Mouse (Mus musculus) limb, embryonic 12.5 days (tissue): ENCODE measurements around the gene Usp8. TPM values are rescaled to one million over a fixed set of nuclear protein-coding genes. Genes with fewer than 3 reads are reported as not detected.
A peak's percentile ranks its signal among the peaks of the same experiment; 100 is the strongest.

Experiments
- ATAC-seq: fragments of 200-750 bp; cut with Nextera tagmentation; 2 replicates; pipeline ENCODE4 v1.8.0; 2017; ENCODE audit warnings: low read depth, moderate TSS enrichment; ENCODE audit not compliant: insufficient number of reproducible peaks, insufficient read depth, low FRiP score, low TSS enrichment
- H3K27ac ChIP-seq: fragments of 300-500 bp; sonication (generic); 2 replicates; pipeline ENCODE4 v1.5.1; 2016; ENCODE audit warnings: mild to moderate bottlenecking, moderate library complexity
- H3K27me3 ChIP-seq: fragments of 300-500 bp; sonication (generic); 2 replicates; pipeline ENCODE4 v1.6.1; 2016; ENCODE audit warnings: mild to moderate bottlenecking, moderate library complexity
- H3K36me3 ChIP-seq: fragments of 300-500 bp; sonication (generic); 2 replicates; pipeline ENCODE4 v1.6.1; 2016; ENCODE audit warnings: mild to moderate bottlenecking, moderate library complexity
- H3K4me1 ChIP-seq: fragments of 300-500 bp; sonication (generic); replicated peaks from 2 replicates; pipeline ENCODE4 v1.6.1; 2016
- H3K4me2 ChIP-seq: fragments of 300-500 bp; sonication (generic); 2 replicates; pipeline ENCODE4 v1.6.1; 2016; ENCODE audit warnings: mild to moderate bottlenecking, moderate library complexity
- H3K4me3 ChIP-seq: fragments of 300-500 bp; sonication (generic); replicated peaks from 2 replicates; pipeline ENCODE4 v1.5.1; 2016; ENCODE audit warnings: mild to moderate bottlenecking
- H3K9ac ChIP-seq: fragments of 300-500 bp; sonication (generic); replicated peaks from 2 replicates; pipeline ENCODE4 v1.6.1; 2016; ENCODE audit warnings: mild to moderate bottlenecking, moderate library complexity
- H3K9me3 ChIP-seq: fragments of 300-500 bp; sonication (generic); 2 replicates; pipeline ENCODE4 v1.6.1; 2016; ENCODE audit warnings: mild to moderate bottlenecking, moderate library complexity
- WGBS: fragments of 180-500 bp; shearing (Covaris S2); methylation state at CpG from one replicate; pipeline ENCODE4 v1.1.7; 2016; 5-methylcytosine and 5-hydroxymethylcytosine counted together
- polyA plus RNA-seq: library from polyadenylated mRNA; unstranded; fragments of >200 nt; fragmentation: Nextera tagmentation; extraction: Ambion mirVana; gene quantifications from 2 replicates; pipeline ENCODE4 v1.2.1, GENCODE M21; 2016

Gene Usp8
- polyA plus RNA-seq, 1 experiment from 2014 or later, result 39.1 TPM

GRCm38 (mm10) chr2:126743389-126743788 lies 36.3 kb downstream of the Usp8 start:
- no peaks in the 10 kb centered on the region for H3K27me3 ChIP-seq
- no peaks in the 10 kb centered on the region for H3K4me1 ChIP-seq
- H3K4me2 ChIP-seq, result no peak overlapping the region
- no peak for ATAC-seq
- no peak overlapping the region for H3K4me3 ChIP-seq
- WGBS, result 85% methylated on average over 5 of the region's 5 CpGs
- no peaks in the 10 kb centered on the region for H3K9me3 ChIP-seq
- H3K9ac ChIP-seq, result no peak overlapping the region
- peaks cover 85% of the 10 kb centered on the region for H3K36me3 ChIP-seq
- no peak overlapping the region for H3K27ac ChIP-seq

- H3K4me1 ChIP-seq, result no peaks in the 10 kb centered on the region
- H3K4me2 ChIP-seq, result no peak overlapping the region
- WGBS, result 94% methylated on average over 6 of the region's 6 CpGs
- no peaks in the 10 kb centered on the region for H3K27me3 ChIP-seq
- H3K27ac ChIP-seq, result no peak overlapping the region
- ATAC-seq, result no peak
- H3K9ac ChIP-seq, result no peak overlapping the region
- H3K9me3 ChIP-seq, result no peaks in the 10 kb centered on the region
- H3K36me3 ChIP-seq, result peaks cover 96% of the 10 kb centered on the region
- H3K4me3 ChIP-seq, result no peak overlapping the region
These were observed 48.5 kb downstream of the Usp8 start for GRCm38 (mm10) chr2:126755664-126756063.

- Histone ChIP-seq H3K36me3 (peaks cover 93% of the 10 kb centered on the region), H3K9me3 (no peaks in the 10 kb centered on the region), H3K27me3 (no peaks in the 10 kb centered on the region), H3K9ac (no peak overlapping the region), H3K4me1 (no peaks in the 10 kb centered on the region), H3K27ac (no peak overlapping the region), H3K4me3 (no peak overlapping the region), H3K4me2 (no peak overlapping the region)
- no peak for ATAC-seq
- WGBS, result 91% methylated on average over 7 of the region's 7 CpGs
These were observed 52.2 kb downstream of the Usp8 start for GRCm38 (mm10) chr2:126759351-126759750.

- ATAC-seq, result peak; percentile 63; the same call in 1 of the 2 replicates
- H3K9me3 ChIP-seq, result no peaks in the 10 kb centered on the region
These were observed 58.9 kb downstream of the Usp8 start for GRCm38 (mm10) chr2:126765867-126766582.

GRCm38 (mm10) chr2:126767599-126767998 lies 60.5 kb downstream of the Usp8 start:
- no peaks in the 10 kb centered on the region for H3K27me3 ChIP-seq
- no peak for ATAC-seq
- H3K4me1 ChIP-seq, result peaks cover 5% of the 10 kb centered on the region; the same call in 1 of the 2 replicates
- H3K4me2 ChIP-seq, result no peak overlapping the region
- WGBS, result 97% methylated on average over 3 of the region's 3 CpGs
- peaks cover 14% of the 10 kb centered on the region; the same call in 1 of the 2 replicates for H3K36me3 ChIP-seq
- H3K9ac ChIP-seq, result no peak overlapping the region
- H3K27ac ChIP-seq, result no peak overlapping the region
- no peaks in the 10 kb centered on the region for H3K9me3 ChIP-seq
- no peak overlapping the region for H3K4me3 ChIP-seq

More at GRCm38 (mm10) chr2:126765867-126766582, 58.9 kb downstream of the Usp8 start:
- H3K9ac ChIP-seq, result no peak overlapping the region
- H3K36me3 ChIP-seq, result peaks cover 30% of the 10 kb centered on the region
- no peak overlapping the region for H3K4me2 ChIP-seq
- H3K27me3 ChIP-seq, result no peaks in the 10 kb centered on the region
- 49% methylated on average over 11 of the region's 11 CpGs for WGBS
- H3K27ac ChIP-seq, result no peak overlapping the region
- H3K4me1 ChIP-seq, result peaks cover 5% of the 10 kb centered on the region; the same call in 1 of the 2 replicates
- no peak overlapping the region for H3K4me3 ChIP-seq

GRCm38 (mm10) chr2:126768194-126768593 lies 61.1 kb downstream of the Usp8 start:
- ATAC-seq, result no peak
- H3K4me3 ChIP-seq, result no peak overlapping the region

GRCm38 (mm10) chr2:126769431-126770181 lies 62.5 kb downstream of the Usp8 start:
- Histone ChIP-seq H3K9ac (no peak overlapping the region), H3K27ac (no peak overlapping the region), H3K4me1 (peaks cover 5% of the 10 kb centered on the region; the same call in 1 of the 2 replicates), H3K4me3 (no peak overlapping the region), H3K36me3 (0 out of 2 replicates have a peak, but pooled peaks cover under 1% of the 10 kb centered on the region), H3K9me3 (no peaks in the 10 kb centered on the region), H3K27me3 (no peaks in the 10 kb centered on the region), H3K4me2 (no peak overlapping the region)
- WGBS, result 76% methylated on average over 19 of the region's 19 CpGs
- no peak for ATAC-seq

More at GRCm38 (mm10) chr2:126768194-126768593, 61.1 kb downstream of the Usp8 start:
- H3K4me2 ChIP-seq, result no peak overlapping the region
- H3K4me1 ChIP-seq, result peaks cover 5% of the 10 kb centered on the region; the same call in 1 of the 2 replicates
- H3K27ac ChIP-seq, result no peak overlapping the region
- no peaks in the 10 kb centered on the region for H3K27me3 ChIP-seq
- H3K36me3 ChIP-seq, result peaks cover 8% of the 10 kb centered on the region; the same call in 1 of the 2 replicates
- no peak overlapping the region for H3K9ac ChIP-seq
- 75% methylated on average over 4 of the region's 4 CpGs for WGBS
- H3K9me3 ChIP-seq, result no peaks in the 10 kb centered on the region

- H3K27ac ChIP-seq, result no peak overlapping the region
- no peaks in the 10 kb centered on the region for H3K9me3 ChIP-seq
- WGBS, result 89% methylated on average over 5 of the region's 5 CpGs
- H3K4me2 ChIP-seq, result no peak overlapping the region
- no peak for ATAC-seq
- H3K4me1 ChIP-seq, result no peaks in the 10 kb centered on the region
- no peak overlapping the region for H3K9ac ChIP-seq
- no peaks in the 10 kb centered on the region for H3K27me3 ChIP-seq
- H3K36me3 ChIP-seq, result no peaks in the 10 kb centered on the region
- no peak overlapping the region for H3K4me3 ChIP-seq
These were observed 65.1 kb downstream of the Usp8 start for GRCm38 (mm10) chr2:126772217-126772616.

GRCm38 (mm10) chr2:126775951-126776350 lies 68.8 kb downstream of the Usp8 start:
- 61% methylated on average over 4 of the region's 4 CpGs for WGBS

GRCm38 (mm10) chr2:126776416-126776815 lies 69.3 kb downstream of the Usp8 start:
- Histone ChIP-seq H3K27ac (no peak overlapping the region), H3K27me3 (no peaks in the 10 kb centered on the region), H3K4me3 (no peak overlapping the region), H3K9me3 (no peaks in the 10 kb centered on the region), H3K4me1 (no peaks in the 10 kb centered on the region), H3K9ac (no peak overlapping the region), H3K4me2 (no peak overlapping the region), H3K36me3 (no peaks in the 10 kb centered on the region)
- ATAC-seq, result no peak
- WGBS, result 68% methylated on average over 1 of the region's 1 CpGs

More at GRCm38 (mm10) chr2:126775951-126776350, 68.8 kb downstream of the Usp8 start:
- ATAC-seq, result no peak
- Histone ChIP-seq H3K4me3 (no peak overlapping the region), H3K27me3 (no peaks in the 10 kb centered on the region), H3K4me2 (no peak overlapping the region), H3K9ac (no peak overlapping the region), H3K4me1 (no peaks in the 10 kb centered on the region), H3K9me3 (no peaks in the 10 kb centered on the region), H3K36me3 (no peaks in the 10 kb centered on the region), H3K27ac (no peak overlapping the region)

- no peaks in the 10 kb centered on the region for H3K9me3 ChIP-seq
- no peak for ATAC-seq
- no peak overlapping the region for H3K4me2 ChIP-seq
- H3K4me3 ChIP-seq, result no peak overlapping the region
- no peak overlapping the region for H3K9ac ChIP-seq
- no peaks in the 10 kb centered on the region for H3K36me3 ChIP-seq
- H3K27me3 ChIP-seq, result no peaks in the 10 kb centered on the region
- WGBS, result 83% methylated on average over 4 of the region's 4 CpGs
- H3K4me1 ChIP-seq, result no peaks in the 10 kb centered on the region
- no peak overlapping the region for H3K27ac ChIP-seq
These were observed 71.7 kb downstream of the Usp8 start for GRCm38 (mm10) chr2:126778806-126779205.
